Mouse (Mus musculus) E14TG2a.4 (cell line): ENCODE data around the gene Tcf15.

Experiments
- CTCF ChIP-seq: conservative IDR thresholded peaks from 2 replicates; pipeline ENCODE4 v1.5.1; 2014; ENCODE audit warnings: low read length
- NANOG ChIP-seq: IDR thresholded peaks from 2 replicates; pipeline ENCODE4 v1.6.1; 2014; ENCODE audit warnings: borderline replicate concordance, low read length, mixed read lengths
- POU5F1 ChIP-seq: IDR thresholded peaks from 2 replicates; pipeline ENCODE4 v1.6.1; 2014; ENCODE audit warnings: low read length, borderline replicate concordance

DNA sequence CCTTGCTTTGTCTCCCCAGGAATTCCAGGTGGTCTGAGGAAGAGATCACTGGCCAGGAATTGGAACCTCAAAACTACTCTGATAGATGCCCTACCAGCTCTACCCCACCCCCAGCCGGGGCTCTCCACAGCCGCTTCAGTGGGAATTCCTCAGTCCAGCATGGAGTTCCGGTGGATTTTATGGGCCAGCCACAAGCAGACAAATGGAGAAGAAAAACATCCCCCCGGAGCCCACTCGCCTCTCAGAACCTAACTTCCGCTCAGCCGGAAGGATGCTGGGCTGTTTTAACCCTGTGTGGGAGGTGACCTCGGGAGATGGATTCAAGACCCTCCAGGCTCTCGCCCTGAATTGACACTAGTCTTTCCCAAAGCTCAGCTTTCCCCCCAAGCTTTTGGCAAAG, 11.3 kb upstream of the Tcf15 start:
- TF ChIP-seq CTCF (no peak), POU5F1 (no peak), NANOG (no peak)
